Mouse (Mus musculus) midbrain, embryonic 14.5 days (tissue): ENCODE measurements around the gene Klhdc8a. TPM values are rescaled to one million over a fixed set of nuclear protein-coding genes. Genes with fewer than 3 reads are reported as not detected.
"Not testable (repeated sequence)": the region's sequence is repeated elsewhere in the genome, so short reads cannot be mapped to it uniquely, and the experiment has no call there.

Experiments
- ATAC-seq: fragments of 200-750 bp; cut with Nextera tagmentation; 2 replicates; pipeline ENCODE4 v1.8.0; 2017; ENCODE audit warnings: moderate number of reproducible peaks, moderate library complexity; ENCODE audit not compliant: low FRiP score, low TSS enrichment
- DNase-seq: peaks from one replicate; pipeline ENCODE4 v3.0.0-alpha.2; 2015
- H3K27ac ChIP-seq: fragments of 300-500 bp; sonication (generic); replicated peaks from 2 replicates; pipeline ENCODE4 v1.5.1; 2014; ENCODE audit warnings: mild to moderate bottlenecking, low read depth, low read length, moderate library complexity
- H3K27me3 ChIP-seq: fragments of 300-500 bp; sonication (generic); 2 replicates; pipeline ENCODE4 v1.6.1; 2014; ENCODE audit warnings: low read length, control low read depth, mixed read lengths; ENCODE audit not compliant: control insufficient read depth, insufficient read depth
- H3K36me3 ChIP-seq: fragments of 300-500 bp; sonication (generic); 2 replicates; pipeline ENCODE4 v1.6.1; 2014; ENCODE audit warnings: low read length, control low read depth; ENCODE audit not compliant: control insufficient read depth, insufficient read depth
- H3K4me1 ChIP-seq: fragments of 300-500 bp; sonication (generic); 2 replicates; pipeline ENCODE4 v1.6.1; 2014; ENCODE audit warnings: mild to moderate bottlenecking, antibody characterized with exemption, low read length, control low read depth; ENCODE audit not compliant: control insufficient read depth, insufficient read depth
- H3K4me2 ChIP-seq: fragments of 300-500 bp; sonication (generic); 2 replicates; pipeline ENCODE4 v1.6.1; 2014; ENCODE audit warnings: mild to moderate bottlenecking, low read length, moderate library complexity
- H3K4me3 ChIP-seq: fragments of 300-500 bp; sonication (generic); replicated peaks from 2 replicates; pipeline ENCODE4 v1.5.1; 2014; ENCODE audit warnings: low read depth, low read length
- H3K9ac ChIP-seq: fragments of 300-500 bp; sonication (generic); replicated peaks from 2 replicates; pipeline ENCODE4 v1.6.1; 2014; ENCODE audit warnings: mild to moderate bottlenecking, low read length, moderate library complexity
- H3K9me3 ChIP-seq: fragments of 300-500 bp; sonication (generic); 2 replicates; pipeline ENCODE4 v1.6.1; 2016; ENCODE audit warnings: low read length, control low read depth, mixed read lengths; ENCODE audit not compliant: control insufficient read depth
- WGBS: fragments of 180-500 bp; shearing (Covaris S2); extraction: QIAGEN DNeasy Blood & Tissue Kit; methylation state at CpG from one replicate; pipeline ENCODE4 v1.1.7; 2014; 5-methylcytosine and 5-hydroxymethylcytosine counted together
- polyA plus RNA-seq: library from polyadenylated mRNA; unstranded; fragments of >200 nt; fragmentation: Nextera tagmentation; extraction: Ambion mirVana; gene quantifications from 2 replicates; pipeline ENCODE4 v1.2.1, GENCODE M21; 2014

Klhdc8a gene
- polyA plus RNA-seq, 1 experiment from 2014 or later = 10.1 TPM

GRCm38 (mm10) chr1:132348401-132348800 is 50.0 kb downstream of the Klhdc8a start:
- H3K9ac ChIP-seq = no peak overlapping the region
- DNase-seq = no peak
- H3K4me2 ChIP-seq = no peak overlapping the region
- 86% methylated on average over 5 of the region's 5 CpGs for WGBS
- H3K27me3 ChIP-seq = no peaks in the 10 kb centered on the region
- H3K27ac ChIP-seq = no peak overlapping the region
- ATAC-seq = no peak
- no peak overlapping the region for H3K4me3 ChIP-seq
- H3K36me3 ChIP-seq = no peaks in the 10 kb centered on the region
- H3K9me3 ChIP-seq = no peaks in the 10 kb centered on the region
- no peaks in the 10 kb centered on the region for H3K4me1 ChIP-seq

- DNase-seq, H3K4me2 ChIP-seq, H3K4me1 ChIP-seq, H3K9ac ChIP-seq, H3K27me3 ChIP-seq, H3K27ac ChIP-seq, H3K36me3 ChIP-seq, H3K9me3 ChIP-seq, H3K4me3 ChIP-seq, ATAC-seq: not testable (repeated sequence)
These were observed 50.6 kb downstream of the Klhdc8a start for GRCm38 (mm10) chr1:132349049-132349448.

GRCm38 (mm10) chr1:132349601-132350000 is 51.2 kb downstream of the Klhdc8a start:
- not testable (repeated sequence) for DNase-seq, H3K4me2 ChIP-seq, H3K27ac ChIP-seq, H3K9ac ChIP-seq, ATAC-seq, H3K9me3 ChIP-seq, H3K4me3 ChIP-seq, H3K36me3 ChIP-seq, H3K4me1 ChIP-seq, H3K27me3 ChIP-seq
- 98% methylated on average over 3 of the region's 3 CpGs for WGBS

- Histone ChIP-seq H3K9me3 (no peaks in the 10 kb centered on the region), H3K27me3 (no peaks in the 10 kb centered on the region), H3K4me2 (no peak overlapping the region), H3K27ac (no peak overlapping the region), H3K36me3 (no peaks in the 10 kb centered on the region), H3K4me1 (no peaks in the 10 kb centered on the region; the same call in 1 of the 2 replicates), H3K9ac (no peak overlapping the region), H3K4me3 (no peak overlapping the region)
- no peak for DNase-seq
- no peak for ATAC-seq
- 96% methylated on average over 4 of the region's 4 CpGs for WGBS
These were observed 52.6 kb downstream of the Klhdc8a start for GRCm38 (mm10) chr1:132351058-132351457.

- Histone ChIP-seq H3K4me1 (no peaks in the 10 kb centered on the region; the same call in 1 of the 2 replicates), H3K27ac (no peak overlapping the region), H3K27me3 (no peaks in the 10 kb centered on the region), H3K9me3 (no peaks in the 10 kb centered on the region), H3K4me3 (no peak overlapping the region), H3K9ac (no peak overlapping the region), H3K4me2 (no peak overlapping the region), H3K36me3 (peaks cover 18% of the 10 kb centered on the region)
- ATAC-seq = no peak
- WGBS = 72% methylated on average over 5 of the region's 5 CpGs
- DNase-seq = no peak
These were observed 55.0 kb downstream of the Klhdc8a start for GRCm38 (mm10) chr1:132353389-132353788.

GRCm38 (mm10) chr1:132354234-132354633 is 55.8 kb downstream of the Klhdc8a start:
- H3K4me1 ChIP-seq = no peaks in the 10 kb centered on the region; the same call in 1 of the 2 replicates
- H3K4me2 ChIP-seq = no peak overlapping the region
- H3K9ac ChIP-seq = no peak overlapping the region
- H3K27ac ChIP-seq = no peak overlapping the region
- WGBS = 75% methylated on average over 9 of the region's 9 CpGs
- peaks cover 27% of the 10 kb centered on the region for H3K36me3 ChIP-seq
- DNase-seq (no peak), ATAC-seq (no peak)
- H3K27me3 ChIP-seq = no peaks in the 10 kb centered on the region
- no peak overlapping the region for H3K4me3 ChIP-seq
- H3K9me3 ChIP-seq = no peaks in the 10 kb centered on the region

- no peak overlapping the region for H3K4me3 ChIP-seq
- ATAC-seq (no peak), DNase-seq (no peak)
- no peak overlapping the region; the same call in 1 of the 2 replicates for H3K9ac ChIP-seq
- no peaks in the 10 kb centered on the region for H3K27me3 ChIP-seq
- peaks cover 36% of the 10 kb centered on the region for H3K36me3 ChIP-seq
- no peaks in the 10 kb centered on the region for H3K9me3 ChIP-seq
- no peaks in the 10 kb centered on the region; the same call in 1 of the 2 replicates for H3K4me1 ChIP-seq
- H3K27ac ChIP-seq = 0 out of 2 replicates have a peak overlapping the region, but pooled peaks have one; percentile 6
- 44% methylated on average over 6 of the region's 6 CpGs for WGBS
- no peak overlapping the region for H3K4me2 ChIP-seq
These were observed 56.8 kb downstream of the Klhdc8a start for GRCm38 (mm10) chr1:132355162-132355601.

GRCm38 (mm10) chr1:132355841-132356242 is 57.4 kb downstream of the Klhdc8a start:
- Histone ChIP-seq H3K4me2 (no peak overlapping the region), H3K9me3 (no peaks in the 10 kb centered on the region), H3K4me3 (no peak overlapping the region), H3K9ac (no peak overlapping the region), H3K36me3 (peaks cover 43% of the 10 kb centered on the region), H3K27me3 (no peaks in the 10 kb centered on the region), H3K4me1 (no peaks in the 10 kb centered on the region; the same call in 1 of the 2 replicates), H3K27ac (peak overlapping the region; percentile 69)
- WGBS = 0% methylated on average over 3 of the region's 3 CpGs
- ATAC-seq (peak; percentile 82), DNase-seq (peak; percentile 94)

GRCm38 (mm10) chr1:132356841-132357240 is 58.4 kb downstream of the Klhdc8a start:
- ATAC-seq = no peak
- WGBS = 70% methylated on average over 1 of the region's 1 CpGs

More at GRCm38 (mm10) chr1:132356841-132357240, 58.4 kb downstream of the Klhdc8a start:
- no peak overlapping the region for H3K4me3 ChIP-seq
- H3K27me3 ChIP-seq = no peaks in the 10 kb centered on the region
- H3K36me3 ChIP-seq = peaks cover 51% of the 10 kb centered on the region
- no peaks in the 10 kb centered on the region for H3K9me3 ChIP-seq
- peak overlapping the region; percentile 37; the same call in 1 of the 2 replicates for H3K27ac ChIP-seq
- H3K4me1 ChIP-seq = no peaks in the 10 kb centered on the region; the same call in 1 of the 2 replicates
- no peak overlapping the region for H3K4me2 ChIP-seq
- no peak overlapping the region for H3K9ac ChIP-seq
- DNase-seq = no peak
